Mouse (Mus musculus) bone marrow, adult 2 months (tissue): ENCODE measurements at regions not wholly inside any gene's neighbourhood (a gene's known extent, or its start where the extent isn't known, plus 50 kb on each side); places are given as distances from the start of the nearest gene placed in this dataset.

Source experiments
- CTCF ChIP-seq: fragments of 200-500 bp; IDR thresholded peaks from 2 replicates; pipeline ENCODE4 v1.5.1; 2011; ENCODE audit warnings: low read length, control low read depth; ENCODE audit not compliant: control insufficient read depth, insufficient read depth
- POLR2A ChIP-seq: fragments of 200-500 bp; IDR thresholded peaks from 2 replicates; pipeline ENCODE4 v1.6.1; 2011; ENCODE audit warnings: low read depth, mild to moderate bottlenecking, control low read depth, low read length, borderline replicate concordance; ENCODE audit not compliant: control insufficient read depth

GRCm38 (mm10) chrX:12968979-12969746 lies 102.1 kb upstream of the Usp9x start:
- TF ChIP-seq POLR2A (no peak), CTCF (no peak)
